Mouse (Mus musculus) 3134 (cell line): Measurements from ENCODE around the gene Lypd4.
A peak's percentile ranks its signal among the peaks of the same experiment; 100 is the strongest.
"Not testable (repeated sequence)": the region's sequence is repeated elsewhere in the genome, so short reads cannot be mapped to it uniquely, and the experiment has no call there.

Experiments used
- DNase-seq: peaks from one replicate; pipeline ENCODE4 v3.0.0-alpha.2; 2011; ENCODE audit warnings: low spot score; ENCODE audit not compliant: insufficient read length; ENCODE audit errors: extremely low read depth

The Lypd4 gene

GRCm38 (mm10) chr7:24869532-24870165 lies at the start of gene Lypd4, which contains the start of gene Dmrtc2:
Gene Lypd4, minus strand, starts transcription at chr7:24869941.
Gene Dmrtc2, plus strand, starts transcription at chr7:24870057.
- no peak for DNase-seq

GRCm38 (mm10) chr7:24918763-24919323 lies 49.1 kb upstream of the Lypd4 start:
- DNase-seq = no peak

DNA sequence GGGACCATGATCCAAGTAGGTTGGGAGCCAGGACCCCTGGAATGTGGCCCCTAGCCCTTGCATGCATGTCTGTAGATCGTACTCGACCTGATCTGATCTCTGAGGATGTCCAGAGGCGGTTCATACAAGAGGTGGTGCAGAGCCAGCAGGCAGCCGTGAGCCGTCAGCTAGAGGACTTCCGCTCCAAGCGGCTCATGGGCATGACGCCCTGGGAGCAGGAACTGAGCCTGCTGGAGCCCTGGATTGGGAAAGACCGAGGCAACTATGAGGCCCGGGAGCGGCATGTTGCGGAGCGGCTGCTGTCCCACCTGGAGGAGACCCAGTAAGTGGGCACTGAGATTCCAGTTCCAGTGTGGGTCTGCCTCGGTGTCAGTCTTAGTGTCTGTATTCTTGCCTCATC lies 42.7 kb upstream of the Lypd4 start:
- no peak for DNase-seq

- DNase-seq = no peak
These were observed 37.5 kb upstream of the Lypd4 start for GRCm38 (mm10) chr7:24907211-24907748.

DNA sequence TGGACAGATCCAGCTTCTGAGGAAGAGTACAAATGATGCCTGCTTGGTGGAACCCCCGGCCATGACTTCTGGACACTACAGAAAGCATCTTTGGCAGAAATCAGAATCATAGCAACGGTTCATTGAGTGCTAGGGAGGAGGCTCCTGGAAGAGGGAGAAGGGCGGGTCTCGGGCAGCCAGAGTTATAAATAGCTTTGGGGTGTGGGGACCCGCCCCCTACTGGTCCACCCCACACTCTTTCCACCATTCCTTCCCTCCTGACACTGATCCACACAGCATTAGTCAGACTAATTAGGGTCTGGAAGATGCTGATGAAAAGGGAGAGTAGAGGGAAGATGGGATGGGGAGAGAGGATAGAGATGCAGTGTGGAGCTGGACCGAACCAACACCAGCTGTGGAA lies 36.8 kb upstream of the Lypd4 start:
- no peak for DNase-seq

DNA sequence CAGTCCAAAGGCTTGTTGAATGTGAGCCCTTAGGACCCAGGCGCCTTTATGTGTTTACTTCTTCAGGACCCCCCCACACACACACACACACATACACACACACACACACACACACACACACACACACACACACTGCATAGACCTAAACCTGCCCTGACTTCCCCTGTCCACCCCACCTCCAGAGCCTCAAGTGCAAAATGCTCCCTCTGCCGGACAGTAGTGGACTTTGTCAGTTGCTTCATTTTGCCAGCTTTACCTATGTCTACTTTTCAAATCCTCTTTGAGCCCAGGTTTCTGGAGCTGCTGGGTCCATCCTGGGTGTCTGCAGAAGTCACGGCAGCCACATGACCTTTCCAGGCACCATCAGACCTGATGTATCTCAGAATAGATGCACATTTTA lies 35.2 kb upstream of the Lypd4 start:
- peak; percentile 48 for DNase-seq

- DNase-seq = peak; percentile 95
These were observed 34.3 kb upstream of the Lypd4 start for GRCm38 (mm10) chr7:24904070-24904483.

DNA sequence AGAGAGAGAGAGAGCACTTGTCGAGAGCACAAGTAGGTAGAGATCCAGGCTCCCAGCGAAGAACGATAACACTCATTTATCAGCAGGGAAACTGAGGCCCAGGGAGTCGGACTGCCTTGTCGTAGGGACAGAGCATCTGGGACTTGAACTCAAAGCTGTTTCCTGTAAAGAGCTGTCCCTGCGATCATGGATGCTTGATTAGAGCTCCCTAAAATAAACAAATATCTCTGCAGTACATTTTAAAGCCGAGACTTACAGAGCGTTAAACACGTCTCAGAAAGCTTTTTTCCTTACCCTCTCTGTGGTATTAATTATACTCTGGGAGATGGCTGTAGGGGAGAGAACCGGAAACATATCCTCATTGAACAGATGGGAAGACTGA lies 33.7 kb upstream of the Lypd4 start:
- DNase-seq = no peak

- peak; percentile 67 for DNase-seq
These were observed 33.1 kb upstream of the Lypd4 start, which contains the start of gene Arhgef1 for GRCm38 (mm10) chr7:24902630-24903443. Gene Arhgef1, plus strand, starts transcription at chr7:24902912.

GRCm38 (mm10) chr7:24902264-24902629 lies 32.5 kb upstream of the Lypd4 start:
- DNase-seq = no peak

DNA sequence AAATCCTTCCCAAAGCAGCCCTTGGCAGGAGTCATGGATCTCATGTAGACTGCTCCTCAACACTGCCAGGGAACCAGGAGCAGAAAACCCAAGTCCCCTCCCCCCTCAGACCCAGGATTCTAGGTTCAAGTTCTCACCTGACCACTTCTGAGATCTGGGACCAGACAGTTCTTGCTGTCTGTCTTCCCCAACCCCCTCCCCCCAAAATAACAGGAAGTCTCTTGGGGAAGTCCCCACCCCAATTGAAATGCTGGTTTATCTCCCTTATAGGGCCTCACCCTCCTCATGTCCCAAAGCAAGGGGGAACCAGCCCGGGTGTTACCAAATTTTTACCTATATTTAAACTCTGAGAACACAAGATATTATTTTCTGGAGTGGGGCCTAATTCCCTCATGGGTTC lies 32.1 kb upstream of the Lypd4 start:
- DNase-seq = no peak

DNA sequence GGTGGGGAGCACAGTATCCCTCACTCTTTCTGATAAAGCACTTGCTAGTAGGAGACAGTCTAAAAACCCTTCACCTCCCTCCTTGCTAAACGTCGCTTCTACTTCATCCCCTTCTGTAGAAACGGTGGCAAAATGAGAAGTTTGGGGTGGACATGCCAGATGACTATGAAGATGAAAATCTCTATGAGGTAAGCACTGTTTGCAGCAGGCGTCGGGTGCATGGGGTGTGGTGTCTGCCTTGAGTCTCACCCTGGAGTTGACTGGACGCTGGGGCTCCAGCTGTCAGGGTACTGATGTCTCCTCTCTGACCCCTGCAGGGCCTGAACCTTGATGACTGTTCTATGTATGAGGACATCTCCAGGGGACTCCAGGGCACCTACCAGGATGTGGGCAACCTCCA lies 31.4 kb upstream of the Lypd4 start:
- no peak for DNase-seq

- no peak for DNase-seq
These were observed 28.2 kb upstream of the Lypd4 start for GRCm38 (mm10) chr7:24897959-24898358.

DNA sequence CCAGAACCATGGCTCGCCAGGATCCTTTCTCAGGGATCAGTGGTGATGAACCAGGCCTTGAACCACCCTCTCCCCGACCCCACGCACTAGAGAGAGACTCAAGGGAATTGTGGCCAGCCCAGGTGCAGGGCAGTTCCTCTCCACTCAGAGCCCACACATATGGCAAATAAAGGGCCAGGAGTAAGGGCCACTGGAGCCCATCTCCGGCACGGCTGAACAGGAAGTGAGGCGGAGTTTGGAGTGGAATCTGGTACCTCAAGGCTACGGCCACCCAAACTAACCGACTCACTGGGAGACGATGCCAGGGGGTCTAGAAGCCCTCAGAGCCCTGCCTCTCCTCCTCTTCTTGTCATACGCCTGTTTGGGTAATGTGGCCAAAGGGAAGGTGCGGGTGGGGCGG lies 27.5 kb upstream of the Lypd4 start, which contains the start of gene Cd79a:
Gene Cd79a, plus strand, starts transcription at position 158 of the 400 bp plus-strand sequence.
- DNase-seq = no peak

GRCm38 (mm10) chr7:24896269-24896668 lies 26.5 kb upstream of the Lypd4 start:
- no peak for DNase-seq

- not testable (repeated sequence) for DNase-seq
These were observed 26.0 kb upstream of the Lypd4 start for GRCm38 (mm10) chr7:24895749-24896148.

DNA sequence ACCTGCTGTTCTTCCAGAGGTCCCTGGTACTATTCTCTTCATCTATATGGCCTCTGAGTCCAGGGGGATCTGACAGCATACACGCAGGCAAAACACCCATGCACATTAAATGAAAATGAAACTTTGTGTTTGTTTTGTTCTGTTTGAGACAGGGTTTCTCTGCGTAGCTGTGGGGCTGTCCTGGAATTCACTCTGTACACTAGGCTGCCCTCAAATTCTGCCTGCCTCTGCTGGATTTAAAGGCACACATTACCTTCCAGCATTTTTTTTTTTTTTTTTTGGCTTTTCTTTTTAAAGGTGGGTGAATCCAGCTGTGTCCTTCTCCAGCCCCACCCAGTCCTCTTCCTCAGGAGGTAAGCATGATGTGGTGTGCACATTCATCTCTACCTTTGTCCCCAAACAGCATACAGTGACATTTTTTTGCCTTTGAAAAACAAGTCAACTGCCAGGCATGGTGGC lies 22.4 kb upstream of the Lypd4 start:
- no peak for DNase-seq

GRCm38 (mm10) chr7:24891241-24892124 lies 21.7 kb upstream of the Lypd4 start:
- DNase-seq = no peak

- DNase-seq = peak; percentile 44
These were observed 20.8 kb upstream of the Lypd4 start for GRCm38 (mm10) chr7:24890281-24891216.
